Mouse (Mus musculus) forebrain, postnatal 0 days (tissue): Measurements from ENCODE around the gene Fam133b. TPM values are rescaled to one million over a fixed set of nuclear protein-coding genes. Genes with fewer than 3 reads are reported as not detected.

Experiments
- ATAC-seq: fragments of 200-750 bp; cut with Nextera tagmentation; 2 replicates; pipeline ENCODE4 v1.8.0; 2017; ENCODE audit warnings: mild to moderate bottlenecking, moderate library complexity
- DNase-seq: peaks from one replicate; pipeline ENCODE4 v3.0.0-alpha.2; 2015
- H3K27ac ChIP-seq: fragments of 300-500 bp; sonication (generic); 2 replicates; pipeline ENCODE4 v1.5.1; 2014; ENCODE audit warnings: low read depth, mild to moderate bottlenecking, antibody characterized with exemption, low read length, moderate library complexity, mixed read lengths
- H3K27me3 ChIP-seq: fragments of 300-500 bp; sonication (generic); 2 replicates; pipeline ENCODE4 v1.6.1; 2014; ENCODE audit warnings: mild to moderate bottlenecking, low read length, mixed read lengths; ENCODE audit not compliant: insufficient read depth
- H3K36me3 ChIP-seq: fragments of 300-500 bp; sonication (generic); 2 replicates; pipeline ENCODE4 v1.6.1; 2014; ENCODE audit warnings: mild to moderate bottlenecking, moderate library complexity; ENCODE audit not compliant: insufficient read depth
- H3K4me1 ChIP-seq: fragments of 300-500 bp; sonication (generic); 2 replicates; pipeline ENCODE4 v1.6.1; 2014; ENCODE audit warnings: antibody characterized with exemption; ENCODE audit not compliant: insufficient read depth
- H3K4me2 ChIP-seq: fragments of 300-500 bp; sonication (generic); 2 replicates; pipeline ENCODE4 v1.6.1; 2014; ENCODE audit warnings: low read depth, mild to moderate bottlenecking, moderate library complexity
- H3K4me3 ChIP-seq: fragments of 300-500 bp; sonication (generic); 2 replicates; pipeline ENCODE4 v1.5.1; 2014; ENCODE audit warnings: low read depth, low read length, mixed read lengths
- H3K9ac ChIP-seq: fragments of 300-500 bp; sonication (generic); 2 replicates; pipeline ENCODE4 v1.6.1; 2014; ENCODE audit warnings: mild to moderate bottlenecking
- H3K9me3 ChIP-seq: fragments of 300-500 bp; sonication (generic); 2 replicates; pipeline ENCODE4 v1.6.1; 2016; ENCODE audit warnings: low read length
- CTCF ChIP-seq: sonication (generic); IDR thresholded peaks from 2 replicates; pipeline ENCODE4 v1.5.1; 2016; ENCODE audit warnings: antibody characterized with exemption, control low read depth, low read depth
- WGBS: fragments of 180-500 bp; shearing (Covaris S2); extraction: QIAGEN DNeasy Blood & Tissue Kit; methylation state at CpG from one replicate; pipeline ENCODE4 v1.1.7; 2014; 5-methylcytosine and 5-hydroxymethylcytosine counted together
- polyA plus RNA-seq: library from polyadenylated mRNA; unstranded; fragments of >200 nt; fragmentation: Nextera tagmentation; extraction: Ambion mirVana; gene quantifications from 2 replicates; pipeline ENCODE4 v1.2.1, GENCODE M21; 2015
- total RNA-seq: library from RNA; depleted of rRNA; stranded (reverse); fragments of >200 nt; gene quantifications from 2 replicates; pipeline ENCODE4 v1.2.3, GENCODE M21; 2014

Gene Fam133b
- total and polyA plus RNA-seq, 2 experiments from 2014 or later: 22.9 to 41.5 TPM

DNA sequence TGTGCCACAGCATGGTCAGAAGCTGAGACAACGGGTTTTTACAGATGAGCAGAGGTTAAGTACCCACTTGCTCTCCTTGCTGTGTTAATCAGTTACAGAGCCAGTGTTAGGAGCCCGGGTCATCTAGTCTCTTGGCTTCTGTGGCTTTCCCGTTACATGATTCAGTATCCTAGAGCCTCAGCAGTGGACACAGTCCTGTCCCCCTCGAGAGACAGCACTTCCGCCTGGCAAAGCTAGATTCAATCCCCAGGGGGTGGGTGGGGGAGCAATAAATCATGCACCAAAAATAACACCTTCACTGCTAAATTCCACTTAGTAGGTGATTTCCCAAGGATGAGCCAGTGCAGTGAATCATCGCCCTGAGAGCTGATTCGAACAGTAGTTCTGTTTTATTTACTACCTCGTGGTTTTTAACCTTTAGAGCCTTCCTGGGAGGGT lies 42.0 kb upstream of the Fam133b start:
- H3K27ac ChIP-seq: no peak overlapping the region
- H3K4me3 ChIP-seq: no peak overlapping the region
- no peak for TF ChIP-seq CTCF
- H3K36me3 ChIP-seq: no peaks in the 10 kb centered on the region
- H3K9me3 ChIP-seq: no peaks in the 10 kb centered on the region
- no peaks in the 10 kb centered on the region for H3K4me1 ChIP-seq
- no peak for DNase-seq
- no peak overlapping the region for H3K9ac ChIP-seq
- WGBS: 71% methylated on average over 8 of the region's 8 CpGs
- H3K4me2 ChIP-seq: no peak overlapping the region
- no peak for ATAC-seq
- H3K27me3 ChIP-seq: no peaks in the 10 kb centered on the region

DNA sequence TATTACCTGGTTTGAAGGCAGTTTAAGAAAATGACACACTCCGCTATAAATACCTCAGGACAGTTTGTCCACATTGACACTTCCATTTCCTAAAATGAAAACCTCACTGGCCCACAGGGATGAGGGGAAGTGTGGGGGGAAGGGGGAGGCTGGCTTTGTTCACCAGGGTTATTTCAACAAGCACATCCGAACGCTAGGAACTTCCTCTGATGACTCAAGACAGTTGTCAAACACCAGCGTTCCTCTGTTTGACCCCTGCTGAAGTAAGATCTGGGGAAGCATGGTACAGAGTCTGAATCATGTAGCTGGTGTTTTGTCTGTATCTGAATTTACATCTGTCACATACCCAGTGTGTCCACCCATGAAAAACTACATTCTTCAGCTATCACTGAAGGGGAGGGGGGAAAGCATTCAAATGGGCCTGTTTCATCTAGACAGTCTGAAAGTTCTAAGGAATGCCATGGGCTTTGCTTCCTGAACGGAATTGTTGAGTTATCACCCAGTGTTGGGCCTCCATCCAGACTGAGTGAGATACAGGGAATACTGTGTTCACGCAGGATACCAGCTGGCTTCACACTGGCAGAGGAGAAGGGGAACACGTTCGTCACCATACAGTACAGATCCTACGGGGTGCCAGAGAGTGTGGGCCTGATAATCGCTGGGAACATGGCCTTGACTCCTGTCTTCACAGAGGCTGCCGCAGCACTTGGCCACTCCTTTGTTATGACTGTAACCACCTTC lies 40.9 kb upstream of the Fam133b start:
- DNase-seq: peak; percentile 50
- H3K4me3 ChIP-seq: no peak overlapping the region
- no peaks in the 10 kb centered on the region for H3K27me3 ChIP-seq
- WGBS: 66% methylated on average over 11 of the region's 11 CpGs
- H3K9ac ChIP-seq: no peak overlapping the region
- H3K9me3 ChIP-seq: no peaks in the 10 kb centered on the region
- H3K4me1 ChIP-seq: no peaks in the 10 kb centered on the region
- H3K4me2 ChIP-seq: no peak overlapping the region
- H3K36me3 ChIP-seq: no peaks in the 10 kb centered on the region
- peak; percentile 78 for ATAC-seq
- TF ChIP-seq CTCF: no peak
- no peak overlapping the region for H3K27ac ChIP-seq

DNA sequence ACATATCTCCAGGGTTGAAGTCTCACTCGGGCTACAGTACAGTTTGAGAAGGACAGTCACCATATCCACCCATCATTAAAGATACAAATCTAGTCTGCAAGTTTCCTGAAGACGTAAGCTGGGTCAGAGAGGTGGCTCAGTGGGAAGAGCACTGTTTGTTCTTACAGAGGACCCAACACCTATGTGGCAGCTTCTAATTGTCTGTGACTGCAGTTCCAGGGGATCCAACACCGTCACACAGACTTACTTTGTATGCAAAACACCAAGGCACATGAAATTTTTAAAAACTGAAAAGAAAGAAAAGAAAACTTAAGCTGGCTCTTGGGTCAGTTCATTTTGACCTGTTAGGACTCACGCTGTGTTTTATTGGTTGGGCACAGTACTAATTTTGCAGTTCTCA lies 40.3 kb upstream of the Fam133b start:
- no peak for TF ChIP-seq CTCF
- H3K36me3 ChIP-seq: no peaks in the 10 kb centered on the region
- WGBS: 80% methylated on average over 4 of the region's 4 CpGs
- H3K9me3 ChIP-seq: no peaks in the 10 kb centered on the region
- no peak for DNase-seq
- no peak overlapping the region for H3K9ac ChIP-seq
- no peaks in the 10 kb centered on the region for H3K27me3 ChIP-seq
- H3K4me1 ChIP-seq: no peaks in the 10 kb centered on the region
- no peak overlapping the region for H3K4me3 ChIP-seq
- H3K4me2 ChIP-seq: no peak overlapping the region
- no peak for ATAC-seq
- no peak overlapping the region for H3K27ac ChIP-seq

DNA sequence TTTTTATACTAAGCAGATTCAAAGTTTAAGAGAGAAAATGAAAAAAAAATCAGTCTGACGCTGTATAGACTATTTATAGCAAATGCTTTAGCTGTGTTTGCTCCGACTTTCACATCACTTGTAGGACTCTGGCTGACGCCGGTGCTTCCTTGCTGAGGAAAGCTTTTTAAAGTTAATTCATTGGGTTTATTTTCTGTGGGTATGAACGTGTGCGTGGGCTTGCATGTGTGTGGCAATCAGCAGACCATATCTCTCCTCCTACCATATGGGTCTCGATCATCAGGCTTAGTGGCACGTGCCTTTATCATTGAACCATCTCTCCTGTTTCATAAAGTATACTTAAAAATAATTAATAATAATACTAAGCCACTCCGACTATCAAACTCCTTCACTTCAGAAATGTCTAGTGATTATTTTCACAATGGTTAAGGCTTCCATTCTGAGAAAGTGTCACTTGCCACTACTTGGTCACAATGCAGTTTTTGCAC lies 39.8 kb upstream of the Fam133b start:
- no peaks in the 10 kb centered on the region for H3K27me3 ChIP-seq
- H3K27ac ChIP-seq: no peak overlapping the region
- no peaks in the 10 kb centered on the region for H3K9me3 ChIP-seq
- 77% methylated on average over 9 of the region's 9 CpGs for WGBS
- H3K4me1 ChIP-seq: no peaks in the 10 kb centered on the region
- no peak overlapping the region for H3K4me2 ChIP-seq
- no peak for TF ChIP-seq CTCF
- no peak overlapping the region for H3K9ac ChIP-seq
- DNase-seq (no peak), ATAC-seq (peak; percentile 26)
- no peaks in the 10 kb centered on the region for H3K36me3 ChIP-seq
- H3K4me3 ChIP-seq: no peak overlapping the region

DNA sequence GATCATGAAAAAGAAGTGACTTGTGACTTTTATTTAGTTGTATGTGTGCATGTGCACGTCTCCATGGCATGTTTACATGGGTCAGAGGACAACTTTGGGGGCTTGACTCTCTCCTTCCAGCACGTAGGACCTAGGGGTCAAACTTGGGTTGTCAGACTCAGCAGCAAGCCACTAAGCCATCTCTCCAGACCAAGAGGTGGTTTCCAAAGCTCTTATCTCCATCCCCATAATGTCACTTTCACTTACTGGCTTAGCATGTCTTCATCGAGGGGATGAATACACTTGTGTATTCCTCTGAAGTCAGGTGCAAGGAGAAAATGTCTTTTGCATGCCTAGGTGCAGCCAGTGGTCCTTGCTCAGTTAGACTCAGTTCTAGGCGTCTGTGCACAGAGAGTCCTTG lies 39.2 kb upstream of the Fam133b start:
- Histone ChIP-seq H3K27me3 (no peaks in the 10 kb centered on the region), H3K4me3 (no peak overlapping the region), H3K9me3 (no peaks in the 10 kb centered on the region), H3K9ac (no peak overlapping the region), H3K4me2 (no peak overlapping the region), H3K27ac (no peak overlapping the region), H3K36me3 (no peaks in the 10 kb centered on the region), H3K4me1 (no peaks in the 10 kb centered on the region)
- TF ChIP-seq CTCF: no peak
- ATAC-seq (no peak), DNase-seq (no peak)
- 80% methylated on average over 4 of the region's 4 CpGs for WGBS

DNA sequence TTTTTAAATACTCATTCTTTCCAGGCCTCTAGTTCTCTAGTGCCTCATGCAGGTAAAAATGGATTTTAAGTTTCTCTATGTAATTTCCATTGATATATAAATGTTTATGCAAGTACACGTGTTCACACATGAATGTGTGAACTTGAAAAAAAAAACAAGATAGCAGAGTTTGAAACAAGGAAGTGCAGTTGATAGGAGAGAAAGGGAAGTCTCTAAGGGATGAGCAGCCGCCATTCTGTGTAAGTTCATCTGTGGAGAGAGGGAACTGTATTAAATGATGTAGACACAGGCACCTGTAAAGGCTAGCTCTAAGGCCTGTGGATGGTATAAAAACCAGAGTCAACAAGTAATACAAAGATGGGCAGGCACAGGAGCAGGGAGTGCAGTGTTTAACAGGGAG lies 38.1 kb upstream of the Fam133b start:
- Histone ChIP-seq H3K4me3 (no peak overlapping the region), H3K9ac (no peak overlapping the region), H3K36me3 (no peaks in the 10 kb centered on the region), H3K27me3 (no peaks in the 10 kb centered on the region), H3K4me2 (no peak overlapping the region), H3K27ac (no peak overlapping the region), H3K4me1 (no peaks in the 10 kb centered on the region), H3K9me3 (no peaks in the 10 kb centered on the region)
- TF ChIP-seq CTCF: no peak
- WGBS: 66% methylated on average over 2 of the region's 2 CpGs
- no peak for DNase-seq
- no peak for ATAC-seq

DNA sequence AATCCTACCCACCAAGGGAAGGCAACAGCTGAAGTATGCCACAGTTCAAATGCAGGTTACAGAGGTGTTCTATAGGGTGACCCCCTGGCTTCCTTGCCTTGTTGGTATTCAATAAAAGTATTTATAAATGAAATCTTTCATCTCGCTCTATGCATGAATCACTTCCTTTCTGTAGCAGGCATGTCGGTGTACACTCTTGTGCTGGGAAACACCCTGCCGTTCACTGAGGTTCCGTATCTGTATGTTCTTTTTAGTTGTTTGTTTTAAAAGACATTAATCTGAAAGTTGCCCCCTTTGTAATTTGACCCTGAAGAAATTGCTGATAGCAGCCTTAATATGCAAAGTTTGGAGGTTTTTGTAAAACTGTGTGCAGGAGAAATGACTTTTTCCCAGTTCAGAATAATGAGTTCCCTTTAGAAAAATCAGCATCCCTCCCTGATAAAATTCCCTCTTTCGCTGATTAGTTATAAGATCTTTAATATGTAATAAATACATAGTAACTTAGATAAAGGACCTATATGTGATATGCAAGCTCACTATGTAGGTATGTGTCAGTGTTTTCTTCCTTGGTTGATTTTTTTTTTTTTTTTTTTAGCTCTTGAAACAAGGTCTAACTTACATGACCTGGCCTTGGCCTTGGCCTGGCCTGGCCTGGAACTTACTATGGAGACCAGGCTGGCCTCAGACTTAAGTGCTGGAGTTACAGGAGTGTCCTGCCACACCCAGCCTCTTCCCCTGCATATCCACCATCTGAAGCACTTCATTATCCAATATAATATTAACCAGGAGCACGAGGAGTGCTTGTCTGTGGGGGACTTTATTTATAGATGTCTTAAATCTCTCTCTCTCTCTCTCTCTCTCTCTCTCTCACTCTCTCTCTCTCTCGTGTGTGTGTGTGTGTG lies 34.9 kb upstream of the Fam133b start:
- ATAC-seq (no peak), DNase-seq (no peak)
- Histone ChIP-seq H3K4me1 (no peaks in the 10 kb centered on the region), H3K36me3 (no peaks in the 10 kb centered on the region), H3K4me3 (no peak overlapping the region), H3K4me2 (no peak overlapping the region), H3K27me3 (no peaks in the 10 kb centered on the region), H3K9me3 (no peaks in the 10 kb centered on the region), H3K27ac (no peak overlapping the region), H3K9ac (no peak overlapping the region)
- no peak for TF ChIP-seq CTCF
- WGBS: 79% methylated on average over 7 of the region's 7 CpGs
